Mouse (Mus musculus) forebrain, embryonic 11.5 days (tissue): ENCODE results near the gene D5Ertd579e. TPM values are rescaled to one million over a fixed set of nuclear protein-coding genes. Genes with fewer than 3 reads are reported as not detected.

Source experiments
- ATAC-seq: fragments of 200-750 bp; cut with Nextera tagmentation; replicated peaks from 2 replicates; pipeline ENCODE4 v1.8.0; 2017; ENCODE audit warnings: moderate TSS enrichment; ENCODE audit not compliant: low FRiP score
- DNase-seq: peaks from one replicate; pipeline ENCODE4 v3.0.0-alpha.2; 2017; ENCODE audit warnings: low spot score
- H3K27ac ChIP-seq: fragments of 300-500 bp; sonication (generic); 2 replicates; pipeline ENCODE4 v1.5.1; 2014; ENCODE audit warnings: low read depth, low read length
- H3K27me3 ChIP-seq: fragments of 300-500 bp; sonication (generic); 2 replicates; pipeline ENCODE4 v1.6.1; 2014; ENCODE audit warnings: mild to moderate bottlenecking, low read length, mixed read lengths; ENCODE audit not compliant: control insufficient read depth, insufficient read depth
- H3K36me3 ChIP-seq: fragments of 300-500 bp; sonication (generic); 2 replicates; pipeline ENCODE4 v1.6.1; 2014; ENCODE audit warnings: mild to moderate bottlenecking, low read length, moderate library complexity, mixed read lengths; ENCODE audit not compliant: control insufficient read depth, insufficient read depth
- H3K4me1 ChIP-seq: fragments of 300-500 bp; sonication (generic); replicated peaks from 2 replicates; pipeline ENCODE4 v1.6.1; 2014; ENCODE audit warnings: low read length, mixed read lengths; ENCODE audit not compliant: control insufficient read depth, insufficient read depth
- H3K4me2 ChIP-seq: fragments of 300-500 bp; sonication (generic); 2 replicates; pipeline ENCODE4 v1.6.1; 2014; ENCODE audit warnings: low read depth, mild to moderate bottlenecking, low read length, moderate library complexity, mixed read lengths; ENCODE audit not compliant: severe bottlenecking
- H3K4me3 ChIP-seq: fragments of 300-500 bp; sonication (generic); 2 replicates; pipeline ENCODE4 v1.5.1; 2014; ENCODE audit warnings: low read depth, low read length
- H3K9ac ChIP-seq: fragments of 300-500 bp; sonication (generic); 2 replicates; pipeline ENCODE4 v1.6.1; 2014; ENCODE audit warnings: low read length
- H3K9me3 ChIP-seq: fragments of 300-500 bp; sonication (generic); 2 replicates; pipeline ENCODE4 v1.6.1; 2016; ENCODE audit warnings: low read length, mixed read lengths; ENCODE audit not compliant: control insufficient read depth
- WGBS: fragments of 180-500 bp; shearing (Covaris S2); extraction: QIAGEN DNeasy Blood & Tissue Kit; methylation state at CpG from one replicate; pipeline ENCODE4 v1.1.7; 2014; 5-methylcytosine and 5-hydroxymethylcytosine counted together
- polyA plus RNA-seq: library from polyadenylated mRNA; unstranded; fragments of >200 nt; fragmentation: Nextera tagmentation; extraction: Ambion mirVana; gene quantifications from 2 replicates; pipeline ENCODE4 v1.2.1, GENCODE M21; 2014

Gene D5Ertd579e
- polyA plus RNA-seq, 1 experiment from 2014 or later, result 41.9 TPM

DNA sequence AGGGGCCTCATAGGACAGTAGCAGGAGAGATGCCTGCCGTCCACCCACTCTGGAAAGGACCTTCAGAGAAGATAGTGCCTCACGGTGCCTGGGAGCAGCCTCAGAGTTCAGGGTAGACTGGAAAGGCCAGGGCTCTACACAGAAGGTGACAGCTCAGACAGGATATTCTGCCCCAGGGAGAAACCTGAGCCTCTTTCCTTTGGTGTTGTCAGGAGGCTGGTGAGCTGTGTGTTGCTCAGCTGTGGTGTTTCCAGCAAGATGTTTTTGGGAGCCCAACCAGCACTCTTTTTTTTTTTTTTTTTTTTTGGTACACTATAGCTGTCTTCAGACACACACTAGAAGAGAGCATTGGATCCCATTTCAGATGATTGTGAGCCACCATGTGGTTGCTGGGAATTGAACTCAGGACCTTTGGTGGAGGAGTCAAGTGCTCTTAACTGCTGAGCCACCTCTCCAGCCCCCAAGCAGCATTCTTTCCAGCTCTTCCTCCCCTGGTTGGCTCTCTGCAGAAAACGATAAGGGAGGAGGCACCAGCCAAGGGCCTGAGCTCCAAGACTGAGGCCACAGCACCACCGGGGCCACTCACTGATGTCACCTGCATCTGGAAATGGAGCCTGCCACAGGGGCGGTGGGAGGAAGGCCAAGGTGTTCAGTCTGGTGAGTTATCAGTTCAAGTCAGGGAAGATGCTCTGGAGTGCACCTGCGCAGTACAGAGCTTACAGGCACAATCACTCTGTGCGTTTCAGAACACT, 36.3 kb upstream of the D5Ertd579e start:
- no peak overlapping the region for H3K27ac ChIP-seq
- H3K36me3 ChIP-seq, result no peaks in the 10 kb centered on the region
- ATAC-seq (no peak), DNase-seq (peak; percentile 39)
- H3K27me3 ChIP-seq, result no peaks in the 10 kb centered on the region
- H3K4me2 ChIP-seq, result no peak overlapping the region
- no peak overlapping the region for H3K4me3 ChIP-seq
- H3K4me1 ChIP-seq, result no peaks in the 10 kb centered on the region
- H3K9me3 ChIP-seq, result no peaks in the 10 kb centered on the region
- no peak overlapping the region for H3K9ac ChIP-seq
- 79% methylated on average over 7 of the region's 7 CpGs for WGBS

DNA sequence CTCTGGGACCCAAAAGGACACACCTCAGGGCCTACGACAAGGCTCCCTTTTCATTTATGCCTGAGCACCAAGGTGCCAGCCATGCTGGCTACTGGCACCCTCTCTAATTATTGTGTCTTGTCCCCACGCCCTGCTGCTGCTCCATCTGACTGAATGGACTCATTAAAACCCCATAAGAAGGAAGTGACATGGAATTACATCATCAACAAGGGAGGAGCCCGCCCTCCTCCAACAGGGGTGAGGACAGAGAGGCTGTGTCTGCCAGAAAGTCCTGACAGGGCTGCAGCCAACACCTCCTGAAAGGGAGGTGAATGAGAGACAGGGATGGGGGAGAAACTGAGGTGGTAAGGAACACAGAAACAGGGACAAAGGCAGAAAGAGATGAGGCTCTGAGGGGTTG, 34.9 kb upstream of the D5Ertd579e start:
- H3K27ac ChIP-seq, result no peak overlapping the region
- H3K4me2 ChIP-seq, result no peak overlapping the region
- ATAC-seq (no peak), DNase-seq (no peak)
- H3K27me3 ChIP-seq, result no peaks in the 10 kb centered on the region
- no peaks in the 10 kb centered on the region for H3K4me1 ChIP-seq
- H3K9me3 ChIP-seq, result no peaks in the 10 kb centered on the region
- 73% methylated on average over 3 of the region's 3 CpGs for WGBS
- H3K36me3 ChIP-seq, result no peaks in the 10 kb centered on the region
- H3K4me3 ChIP-seq, result no peak overlapping the region
- no peak overlapping the region for H3K9ac ChIP-seq

DNA sequence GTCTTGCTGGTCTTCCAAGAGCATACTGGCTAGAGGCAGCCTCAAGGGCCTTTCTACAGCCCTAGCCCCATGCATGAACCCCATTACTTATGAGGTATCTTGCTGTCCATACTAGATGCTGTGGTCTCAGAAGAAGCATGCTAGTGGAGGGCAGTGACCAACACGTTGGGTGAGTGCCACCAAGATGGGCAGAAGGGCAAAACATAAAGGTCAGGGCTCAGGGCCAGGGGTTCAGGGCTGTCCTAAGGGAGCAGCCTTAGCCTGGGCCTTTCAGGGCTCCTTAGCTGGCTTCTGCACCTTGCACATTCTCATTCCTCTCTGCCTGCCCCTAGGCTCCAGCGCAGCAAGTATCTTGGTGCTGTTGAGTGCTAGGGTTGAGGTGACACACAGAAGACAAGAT, 34.1 kb upstream of the D5Ertd579e start:
- 87% methylated on average over 2 of the region's 2 CpGs for WGBS
- H3K36me3 ChIP-seq, result no peaks in the 10 kb centered on the region
- no peak overlapping the region for H3K27ac ChIP-seq
- ATAC-seq (no peak), DNase-seq (peak; percentile 37)
- no peaks in the 10 kb centered on the region for H3K9me3 ChIP-seq
- no peak overlapping the region for H3K4me3 ChIP-seq
- H3K27me3 ChIP-seq, result no peaks in the 10 kb centered on the region
- no peak overlapping the region for H3K9ac ChIP-seq
- no peaks in the 10 kb centered on the region for H3K4me1 ChIP-seq
- H3K4me2 ChIP-seq, result no peak overlapping the region

DNA sequence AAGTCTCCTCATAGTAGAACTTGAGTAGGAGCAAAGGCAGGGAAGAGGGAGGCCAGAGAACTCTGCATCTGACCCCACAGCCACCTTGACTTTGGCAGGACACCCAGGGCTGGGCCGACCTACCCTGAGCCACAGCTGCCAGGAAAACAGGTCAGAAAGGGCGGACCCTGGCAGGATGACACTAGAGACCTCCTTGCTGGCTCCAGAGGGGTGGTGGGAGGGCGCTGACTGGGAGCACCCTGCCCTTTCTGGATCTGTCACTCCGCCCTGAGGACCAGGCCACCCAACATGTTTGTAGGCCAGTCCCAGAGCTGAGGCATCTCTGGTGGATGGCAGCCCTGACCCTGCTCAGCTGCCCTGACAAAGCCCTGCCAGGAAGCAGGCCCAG, 33.3 kb upstream of the D5Ertd579e start:
- DNase-seq, result no peak
- no peaks in the 10 kb centered on the region for H3K4me1 ChIP-seq
- H3K9me3 ChIP-seq, result no peaks in the 10 kb centered on the region
- no peaks in the 10 kb centered on the region for H3K36me3 ChIP-seq
- no peak overlapping the region for H3K4me2 ChIP-seq
- no peaks in the 10 kb centered on the region for H3K27me3 ChIP-seq
- no peak overlapping the region for H3K9ac ChIP-seq
- H3K27ac ChIP-seq, result no peak overlapping the region
- no peak for ATAC-seq
- no peak overlapping the region for H3K4me3 ChIP-seq
- WGBS, result 85% methylated on average over 4 of the region's 4 CpGs

DNA sequence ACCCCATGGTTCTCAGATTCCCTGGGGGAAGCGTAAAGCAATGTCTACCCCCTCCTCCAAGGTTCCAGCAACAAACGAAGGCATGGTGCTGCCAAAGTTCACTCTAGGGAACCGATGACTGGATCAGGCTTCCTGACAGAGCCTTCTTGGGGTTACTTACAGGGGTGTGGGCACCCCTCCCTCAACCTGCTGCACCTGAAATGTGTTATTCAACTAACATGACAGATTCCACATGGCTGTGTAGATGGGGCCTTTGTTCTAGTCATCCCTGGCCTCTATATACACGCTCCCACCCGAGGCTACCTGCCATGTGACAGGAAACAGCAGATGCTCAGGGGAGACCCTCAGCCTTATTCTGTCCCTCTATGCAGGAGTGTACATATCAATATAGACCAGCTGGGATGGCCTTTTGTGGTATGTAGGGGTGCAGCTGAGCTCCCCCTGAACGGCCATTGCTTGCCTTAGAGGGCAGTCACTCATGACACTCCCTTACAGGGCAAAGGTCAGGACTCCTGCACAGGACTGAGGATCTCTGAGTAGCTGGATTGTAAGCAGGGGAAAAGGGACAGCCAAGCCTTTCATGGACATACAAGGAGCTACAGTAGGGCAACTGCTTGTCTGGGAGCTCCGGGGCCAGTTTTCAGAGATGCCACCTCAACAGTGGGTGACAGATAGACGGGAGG, 32.7 kb upstream of the D5Ertd579e start:
- no peak for ATAC-seq
- WGBS, result 80% methylated on average over 8 of the region's 8 CpGs
- Histone ChIP-seq H3K36me3 (no peaks in the 10 kb centered on the region), H3K27me3 (no peaks in the 10 kb centered on the region), H3K4me3 (no peak overlapping the region), H3K27ac (no peak overlapping the region), H3K9me3 (no peaks in the 10 kb centered on the region), H3K9ac (no peak overlapping the region), H3K4me2 (no peak overlapping the region), H3K4me1 (no peaks in the 10 kb centered on the region)
- DNase-seq, result no peak

DNA sequence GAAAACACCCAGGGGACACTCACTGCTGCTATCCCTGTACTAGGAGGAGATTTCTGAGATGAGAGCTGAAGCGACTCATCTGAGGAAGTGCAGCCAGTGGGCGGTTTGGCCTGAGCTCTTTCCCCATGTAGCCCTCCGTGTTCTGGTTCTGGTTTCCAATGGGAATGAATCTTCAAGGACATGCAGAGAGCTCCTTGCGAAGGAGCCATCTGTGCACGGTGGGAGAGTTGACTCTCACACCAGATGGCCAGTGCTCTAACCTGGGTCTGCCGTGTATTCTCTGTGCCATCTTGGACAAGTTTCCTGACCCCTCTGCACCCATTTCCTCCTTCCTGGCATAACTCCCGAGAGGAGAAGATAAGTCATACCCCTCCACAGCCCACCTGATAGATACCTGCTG, 32.0 kb upstream of the D5Ertd579e start:
- ATAC-seq (no peak), DNase-seq (no peak)
- 81% methylated on average over 7 of the region's 7 CpGs for WGBS
- no peak overlapping the region for H3K4me2 ChIP-seq
- no peaks in the 10 kb centered on the region for H3K9me3 ChIP-seq
- H3K9ac ChIP-seq, result no peak overlapping the region
- no peaks in the 10 kb centered on the region for H3K27me3 ChIP-seq
- no peak overlapping the region for H3K4me3 ChIP-seq
- H3K27ac ChIP-seq, result no peak overlapping the region
- H3K36me3 ChIP-seq, result no peaks in the 10 kb centered on the region
- H3K4me1 ChIP-seq, result no peaks in the 10 kb centered on the region

DNA sequence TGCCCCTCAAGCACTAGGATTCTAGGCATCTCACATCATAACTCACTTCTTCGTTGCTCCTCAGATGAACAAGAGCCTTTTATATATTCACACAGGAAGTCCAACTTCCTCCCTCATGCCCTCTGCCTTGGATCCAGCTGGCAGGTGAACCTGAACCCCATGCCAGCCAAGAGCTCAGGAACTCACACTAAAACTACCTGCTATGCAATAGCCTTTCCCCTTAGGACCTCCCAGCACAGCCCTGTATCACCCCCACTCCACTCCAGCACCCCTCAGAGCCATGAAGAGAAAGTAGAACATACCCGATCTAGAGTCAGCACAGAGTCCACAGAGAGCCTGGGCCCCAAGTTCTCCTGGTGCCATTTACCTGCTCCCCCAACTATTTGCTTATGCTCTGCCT, 31.3 kb upstream of the D5Ertd579e start:
- 62% methylated on average over 2 of the region's 2 CpGs for WGBS

DNA sequence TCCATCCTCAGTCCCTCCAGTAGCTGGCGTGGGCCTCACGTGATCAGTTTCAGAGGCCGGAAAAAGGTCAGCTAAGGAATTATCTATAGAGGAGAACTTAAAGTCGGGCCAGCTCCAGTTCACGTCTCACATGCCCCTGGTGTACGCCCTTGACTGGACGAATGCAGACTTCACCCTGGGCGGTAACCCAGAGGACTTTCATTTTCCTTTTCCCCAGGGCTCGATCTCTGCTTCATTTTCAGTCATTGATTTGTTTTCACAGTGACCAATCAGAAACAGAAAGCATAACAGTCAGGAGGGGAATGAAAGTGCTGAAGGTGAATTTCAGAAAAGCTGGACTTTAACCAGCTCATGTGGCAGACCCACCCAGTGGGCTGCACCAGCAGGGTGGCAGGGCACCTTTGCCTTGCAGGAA, 30.6 kb upstream of the D5Ertd579e start:
- Histone ChIP-seq H3K9ac (no peak overlapping the region), H3K4me3 (no peak overlapping the region), H3K27ac (no peak overlapping the region), H3K4me1 (no peaks in the 10 kb centered on the region), H3K9me3 (no peaks in the 10 kb centered on the region), H3K4me2 (no peak overlapping the region), H3K27me3 (no peaks in the 10 kb centered on the region), H3K36me3 (no peaks in the 10 kb centered on the region)
- DNase-seq (no peak), ATAC-seq (no peak)
- WGBS, result 76% methylated on average over 9 of the region's 9 CpGs

More for the DNA sequence above, 31.3 kb upstream of the D5Ertd579e start:
- no peak overlapping the region for H3K27ac ChIP-seq
- no peaks in the 10 kb centered on the region for H3K27me3 ChIP-seq
- ATAC-seq, result no peak
- no peaks in the 10 kb centered on the region for H3K4me1 ChIP-seq
- no peak overlapping the region for H3K4me2 ChIP-seq
- H3K9ac ChIP-seq, result no peak overlapping the region
- no peaks in the 10 kb centered on the region for H3K36me3 ChIP-seq
- H3K9me3 ChIP-seq, result no peaks in the 10 kb centered on the region
- DNase-seq, result no peak
- H3K4me3 ChIP-seq, result no peak overlapping the region

DNA sequence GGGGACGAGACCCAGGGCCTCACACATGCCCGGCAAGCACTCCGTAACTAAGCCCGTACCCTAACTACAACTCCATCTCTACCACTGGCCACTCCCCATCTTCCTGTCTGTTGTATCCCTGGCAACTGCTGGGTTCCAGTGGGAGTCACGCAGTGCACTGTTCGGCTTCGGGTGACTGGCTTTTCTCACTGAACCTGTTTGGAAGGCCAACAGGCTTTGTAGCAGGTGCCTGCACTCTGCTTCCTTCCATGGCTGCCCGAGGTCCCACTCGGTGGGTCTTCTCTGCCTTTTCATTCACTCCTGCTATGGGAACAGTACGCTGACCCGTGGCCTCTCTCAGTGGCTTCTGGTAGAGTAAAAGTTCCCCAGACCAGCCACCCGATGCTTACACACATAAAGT, 30.0 kb upstream of the D5Ertd579e start:
- no peak for ATAC-seq
- DNase-seq, result no peak

More for the DNA sequence above, 30.0 kb upstream of the D5Ertd579e start:
- H3K4me1 ChIP-seq, result no peaks in the 10 kb centered on the region
- H3K36me3 ChIP-seq, result no peaks in the 10 kb centered on the region
- WGBS, result 75% methylated on average over 12 of the region's 12 CpGs
- H3K4me2 ChIP-seq, result no peak overlapping the region
- no peaks in the 10 kb centered on the region for H3K27me3 ChIP-seq
- H3K4me3 ChIP-seq, result no peak overlapping the region
- no peak overlapping the region for H3K9ac ChIP-seq
- H3K9me3 ChIP-seq, result no peaks in the 10 kb centered on the region
- H3K27ac ChIP-seq, result no peak overlapping the region
